Mouse (Mus musculus) spleen, embryonic (tissue): ENCODE results near the gene Smim13.
"Not testable (repeated sequence)": the region's sequence is repeated elsewhere in the genome, so short reads cannot be mapped to it uniquely, and the experiment has no call there.

Experiments
- CTCF ChIA-PET: fragments of 350-600 bp; sonication (Branson Sonifier 250); formaldehyde crosslinking; loops from one replicate; lab custom pipeline; 2022; lab: Charles Lee

Gene Smim13

GRCm38 (mm10) chr13:41238035-41238804, 11.4 kb upstream of the Smim13 start:
- CTCF ChIA-PET = no interaction called here

- CTCF ChIA-PET = no interaction called here
These were observed 10.9 kb upstream of the Smim13 start for GRCm38 (mm10) chr13:41238805-41239130.

DNA sequence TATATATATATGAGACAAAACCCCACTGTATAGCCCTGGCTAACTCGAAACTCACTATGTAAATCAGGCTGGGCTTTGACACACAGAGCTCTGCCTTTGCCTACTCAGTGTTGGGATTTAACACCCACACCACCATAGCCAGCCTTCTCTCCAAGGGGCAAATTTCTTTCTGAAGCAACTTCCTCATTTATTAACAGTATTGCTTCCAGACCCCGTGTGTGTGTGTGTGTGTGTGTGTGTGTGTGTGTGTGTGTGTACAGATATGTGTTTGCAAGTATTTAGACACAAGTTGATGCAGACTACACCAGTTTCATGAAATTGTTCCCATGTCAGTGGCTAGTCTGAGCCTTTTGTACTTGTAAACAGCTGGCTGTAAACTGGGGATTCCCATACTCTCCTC, 8.1 kb upstream of the Smim13 start:
- CTCF ChIA-PET = interaction anchor here (0.6 kb wide), 2 partner anchors 11 to 404 kb away, joined by 3 to 8 read pairs; no protein-coding TSS in a partner anchor

GRCm38 (mm10) chr13:41244306-41244830, 5.3 kb upstream of the Smim13 start:
- CTCF ChIA-PET = no interaction called here

DNA sequence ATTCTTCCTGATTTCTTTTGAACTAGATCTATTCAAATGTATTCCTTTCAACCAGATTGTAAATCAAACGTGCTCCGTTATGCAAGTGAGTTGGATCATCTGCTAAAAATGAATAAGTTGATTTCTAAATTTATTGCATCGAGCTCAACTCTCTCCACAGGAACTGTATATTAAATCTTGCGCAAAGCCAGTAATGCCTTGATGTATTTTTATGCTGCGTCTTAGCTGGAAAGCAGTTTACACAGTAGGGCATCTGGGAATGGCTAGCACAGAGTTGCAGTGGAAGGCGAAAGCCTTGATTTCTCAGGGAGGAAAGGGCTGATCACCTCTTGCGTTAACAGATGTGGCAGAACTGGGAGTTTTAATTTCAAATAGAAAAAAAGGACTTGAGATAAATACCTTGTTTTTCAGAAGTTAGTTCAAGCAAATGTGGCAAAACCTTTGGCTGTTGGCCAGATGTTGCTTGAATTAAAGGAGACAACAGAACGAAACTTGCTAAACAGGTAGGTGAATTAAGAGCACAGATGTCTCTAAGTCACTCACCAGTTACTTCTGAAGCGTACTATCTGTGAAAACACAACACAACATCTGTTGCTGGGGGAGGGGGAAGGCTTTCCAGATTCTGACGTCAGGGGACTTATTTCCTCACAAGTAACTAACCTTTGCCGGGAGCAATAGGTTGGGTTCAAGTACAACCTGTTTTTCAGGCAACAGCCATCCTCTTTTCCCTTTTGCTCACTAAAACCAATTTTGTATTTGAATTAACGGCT, 708 bp upstream of the Smim13 start:
- CTCF ChIA-PET = interaction anchor here (0.6 kb wide), 1 partner anchor 193 kb away, joined by 15 read pairs; no protein-coding TSS in a partner anchor

- CTCF ChIA-PET = interaction anchor here (0.6 kb wide), 1 partner anchor 96 kb away, joined by 6 read pairs; no protein-coding TSS in a partner anchor
These were observed 806 bp downstream of the Smim13 start for GRCm38 (mm10) chr13:41250318-41250981.

DNA sequence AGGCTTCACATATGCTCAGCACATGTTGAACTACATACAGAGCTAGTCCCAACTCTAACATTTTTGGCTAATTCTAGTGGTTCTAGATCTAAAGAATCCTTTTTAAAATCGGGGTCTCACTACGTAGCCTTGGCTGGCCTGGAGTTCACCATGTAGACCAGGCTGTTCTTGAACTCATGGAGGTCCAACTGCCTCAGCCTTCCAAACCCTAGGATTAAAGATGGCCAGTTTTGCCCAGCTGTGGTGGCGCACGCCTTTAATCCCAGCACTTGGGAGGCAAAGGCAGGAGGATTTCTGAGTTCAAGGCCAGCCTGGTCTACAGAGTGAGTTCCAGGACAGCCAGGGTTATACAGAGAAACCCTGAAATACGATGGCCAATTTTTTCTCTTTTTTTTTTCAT, 1.6 kb downstream of the Smim13 start:
- CTCF ChIA-PET = interaction anchor here (0.6 kb wide), 1 partner anchor 12 kb away, joined by 4 read pairs; no protein-coding TSS in a partner anchor

- CTCF ChIA-PET = interaction anchor here (0.6 kb wide), 1 partner anchor 12 kb away, joined by 4 read pairs; no protein-coding TSS in a partner anchor
These were observed 2.0 kb downstream of the Smim13 start for GRCm38 (mm10) chr13:41251667-41252066.

DNA sequence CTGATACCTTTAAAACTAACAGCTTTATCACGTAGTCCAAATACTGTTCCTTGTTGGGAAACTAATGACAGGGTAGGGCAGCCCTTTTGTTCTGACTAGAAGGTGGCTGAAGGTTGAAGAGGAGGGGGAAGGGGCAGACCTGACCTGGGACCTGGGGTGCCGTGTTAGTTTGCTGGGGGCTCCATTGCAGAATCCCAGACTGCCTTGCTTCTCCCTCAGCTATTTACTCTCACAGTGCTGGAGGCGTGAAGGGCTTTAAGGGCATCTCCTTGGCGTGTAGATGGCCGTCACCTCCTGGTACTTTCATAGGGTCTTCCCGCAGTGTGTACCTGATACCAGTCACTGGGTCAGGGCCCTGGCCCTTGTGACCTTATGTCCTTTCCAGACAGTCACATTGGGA, 2.5 kb downstream of the Smim13 start:
- CTCF ChIA-PET = interaction anchor here (0.6 kb wide), 2 partner anchors 10 to 803 kb away, joined by 4 to 8 read pairs; no protein-coding TSS in a partner anchor

GRCm38 (mm10) chr13:41252736-41253135, 3.1 kb downstream of the Smim13 start:
- CTCF ChIA-PET = interaction anchor here (0.6 kb wide), 2 partner anchors 11 to 803 kb away, joined by 4 to 8 read pairs; no protein-coding TSS in a partner anchor

- CTCF ChIA-PET = no interaction called here
These were observed 6.5 kb downstream of the Smim13 start for GRCm38 (mm10) chr13:41256126-41256525.

DNA sequence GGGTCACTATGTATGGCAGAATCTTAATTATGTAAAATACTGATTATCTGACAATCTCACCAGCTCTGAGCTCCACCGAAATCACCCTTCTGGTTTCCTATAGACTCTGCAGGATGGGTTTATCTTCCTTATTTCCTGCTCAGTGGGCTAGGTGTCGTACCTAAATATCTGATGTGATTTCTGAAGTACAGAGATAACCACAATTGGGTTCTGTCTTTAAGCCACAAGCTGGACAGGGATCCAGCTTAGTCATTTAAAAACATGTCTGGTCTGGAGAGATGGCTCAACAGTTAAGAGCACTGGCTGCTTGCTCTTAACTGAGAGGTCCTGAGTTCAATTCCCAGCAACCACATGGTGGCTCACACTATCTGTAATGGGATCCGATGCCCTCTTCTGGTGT, 7.3 kb downstream of the Smim13 start:
- CTCF ChIA-PET = no interaction called here

DNA sequence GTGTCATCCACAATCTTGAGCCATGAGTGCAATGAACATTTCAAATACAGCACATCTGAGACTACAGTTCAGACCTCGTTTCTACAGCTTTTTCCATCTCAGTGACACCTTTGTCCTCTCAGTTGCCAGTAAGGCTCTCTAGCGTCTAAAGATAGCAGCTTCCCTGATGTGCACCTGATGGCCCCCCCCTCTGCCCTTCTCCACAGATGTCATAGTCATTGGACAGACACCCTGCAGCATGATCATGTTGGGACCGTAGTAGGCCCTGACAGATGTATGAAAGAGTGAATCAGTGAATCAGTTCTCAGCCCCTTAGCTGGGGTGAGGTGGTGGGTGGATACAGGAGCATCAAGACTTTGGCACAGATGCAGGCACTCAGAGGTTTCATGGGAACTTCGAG, 8.2 kb downstream of the Smim13 start:
- CTCF ChIA-PET = no interaction called here

DNA sequence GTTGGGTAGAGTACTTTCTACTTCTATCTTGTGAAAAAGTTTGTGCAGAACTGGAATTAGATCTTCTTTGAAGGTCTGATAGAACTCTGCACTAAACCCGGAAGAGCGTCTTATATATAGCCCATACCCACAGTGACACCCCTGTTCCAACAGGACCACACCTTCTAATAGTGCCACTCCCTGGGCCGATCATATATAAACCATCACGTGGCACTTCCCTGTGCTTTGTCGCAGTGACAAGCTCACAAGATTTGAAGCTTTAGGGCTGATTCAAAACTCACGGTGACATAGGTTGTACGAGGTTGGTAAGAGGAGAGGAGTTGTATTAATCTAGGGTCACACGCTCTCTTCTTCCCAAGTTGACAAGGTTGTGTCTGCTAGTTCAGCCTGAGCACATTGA, 12.0 kb downstream of the Smim13 start:
- CTCF ChIA-PET = not testable (repeated sequence)

- CTCF ChIA-PET = interaction anchor here (0.6 kb wide), 1 partner anchor 12 kb away, joined by 4 read pairs; no protein-coding TSS in a partner anchor
These were observed 13.8 kb downstream of the Smim13 start for GRCm38 (mm10) chr13:41263304-41264006.

- CTCF ChIA-PET = no interaction called here
These were observed 18.3 kb downstream of the Smim13 start for GRCm38 (mm10) chr13:41267827-41268408.

DNA sequence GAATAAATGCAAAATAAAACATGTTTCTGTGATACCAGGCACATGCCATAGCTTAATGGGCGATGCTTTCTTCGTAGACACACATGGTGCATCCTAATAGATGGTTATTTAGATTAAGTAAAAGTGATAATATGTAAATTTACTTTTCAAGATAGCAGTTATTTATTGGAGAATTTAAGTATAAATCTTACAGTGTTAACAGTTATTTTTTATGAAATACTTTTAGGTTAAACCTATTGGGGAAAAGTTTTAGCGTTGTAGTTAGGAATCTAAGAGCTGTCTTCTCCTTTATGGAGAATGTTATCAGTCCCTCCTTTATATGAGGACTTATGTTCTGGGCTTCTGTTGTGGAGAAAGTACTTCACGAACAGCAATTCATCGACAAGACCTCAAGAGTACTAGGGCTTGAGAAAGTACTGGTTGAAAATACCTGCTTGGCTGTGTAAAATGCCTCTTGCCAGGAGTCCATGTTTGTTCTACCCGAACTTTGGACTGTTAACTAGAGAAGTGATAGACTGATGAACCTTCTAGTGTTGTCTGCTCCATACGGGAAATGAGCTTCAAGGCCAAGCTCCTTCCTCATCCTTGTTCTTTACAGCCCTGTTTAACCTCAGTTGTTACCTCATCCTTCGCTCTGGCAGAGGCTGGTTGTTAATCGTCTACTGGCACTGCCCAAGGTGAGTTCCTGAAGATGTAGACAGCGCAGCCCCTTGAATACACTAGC, 24.4 kb downstream of the Smim13 start, which contains the start of gene Gm17364:
TSS of gene Gm17364 (minus strand) at position 51 of the 724 bp plus-strand sequence.
- CTCF ChIA-PET = no interaction called here

- CTCF ChIA-PET = interaction anchor here (0.5 to 1.0 kb wide), 4 partner anchors 9 to 363 kb away, joined by 3 to 4 read pairs (median 3); no protein-coding TSS in a partner anchor
These were observed 31.1 kb downstream of the Smim13 start for GRCm38 (mm10) chr13:41280696-41281095.

DNA sequence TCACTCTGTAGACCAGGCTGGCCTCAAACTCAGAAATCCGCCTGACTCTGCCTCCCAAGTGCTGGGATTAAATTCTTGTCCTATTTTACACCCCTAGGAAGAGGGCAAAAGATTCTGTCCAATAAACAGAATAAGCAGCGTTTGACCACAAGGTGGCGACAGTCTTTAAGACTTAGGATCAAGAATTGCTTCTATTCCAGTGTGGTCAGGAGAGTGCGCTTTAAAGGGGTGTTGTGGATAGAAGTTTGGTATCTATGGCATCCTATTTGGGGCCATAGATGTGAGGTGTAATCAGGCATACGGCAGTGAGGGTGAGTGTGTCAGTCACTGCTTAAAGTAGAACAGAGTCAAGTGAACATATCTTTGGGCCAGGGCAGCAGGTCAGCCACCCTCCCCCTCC, 33.6 kb downstream of the Smim13 start:
- CTCF ChIA-PET = no interaction called here

GRCm38 (mm10) chr13:41285448-41285847, 35.8 kb downstream of the Smim13 start:
- CTCF ChIA-PET = interaction anchor here (0.6 kb wide), 1 partner anchor 79 kb away, joined by 3 read pairs; no protein-coding TSS in a partner anchor
